Mouse (Mus musculus) adrenal gland, postnatal 25 days (tissue): Measurements from ENCODE around the gene Mterf1b. TPM values are rescaled to one million over a fixed set of nuclear protein-coding genes. Genes with fewer than 3 reads are reported as not detected.
"Not testable (repeated sequence)": the region's sequence is repeated elsewhere in the genome, so short reads cannot be mapped to it uniquely, and the experiment has no call there.

ENCODE experiments used
- DNase-seq: peaks from one replicate; pipeline ENCODE4 v3.0.0; 2021; ENCODE audit warnings: mixed read lengths
- long read RNA-seq: library from polyadenylated mRNA; stranded (forward); transcript quantifications from one replicate; pipeline ENCODE4 v2.0.0, GENCODE M21; 2021
- total RNA-seq: library from RNA; stranded (reverse); gene quantifications from 2 replicates; pipeline ENCODE4 v1.2.3, GENCODE M21; 2021

Mterf1b gene
- 7.8 and 8.4 TPM in 2 replicates for total RNA-seq
- long read RNA-seq, partial matches to known transcripts = 0 of 5 reads
- long read RNA-seq, other reads (novel, unspliced or antisense) = 3 of 5 reads

- DNase-seq = not testable (repeated sequence)
Measured at GRCm38 (mm10) chr5:4191671-4192480, at the start of gene Mterf1b. TSS of gene Mterf1b (plus strand) at chr5:4192367.

- not testable (repeated sequence) for DNase-seq
Measured at GRCm38 (mm10) chr5:4159418-4160071, 32.6 kb upstream of the Mterf1b start.

- no peak for DNase-seq
Measured at GRCm38 (mm10) chr5:4161554-4161953, 30.6 kb upstream of the Mterf1b start.

- no peak for DNase-seq
Measured at GRCm38 (mm10) chr5:4162461-4162860, 29.7 kb upstream of the Mterf1b start.

- not testable (repeated sequence) for DNase-seq
Measured at GRCm38 (mm10) chr5:4167813-4168529, 24.2 kb upstream of the Mterf1b start.

- not testable (repeated sequence) for DNase-seq
Measured at GRCm38 (mm10) chr5:4168530-4168926, 23.6 kb upstream of the Mterf1b start.

GRCm38 (mm10) chr5:4176421-4176820 lies 15.7 kb upstream of the Mterf1b start:
- DNase-seq = not testable (repeated sequence)

GRCm38 (mm10) chr5:4179364-4179763 lies 12.8 kb upstream of the Mterf1b start:
- no peak for DNase-seq

- no peak for DNase-seq
Measured at GRCm38 (mm10) chr5:4186815-4187214, 5.4 kb upstream of the Mterf1b start.

- DNase-seq = not testable (repeated sequence)
Measured at GRCm38 (mm10) chr5:4192481-4193246, 497 bp downstream of the Mterf1b start.

- DNase-seq = no peak
Measured at GRCm38 (mm10) chr5:4193247-4193628, 1.1 kb downstream of the Mterf1b start.

GRCm38 (mm10) chr5:4194166-4194565 lies 2.0 kb downstream of the Mterf1b start:
- no peak for DNase-seq

- DNase-seq = peak; percentile 61
Measured at GRCm38 (mm10) chr5:4195086-4195485, 2.9 kb downstream of the Mterf1b start.

- no peak for DNase-seq
Measured at GRCm38 (mm10) chr5:4201368-4201767, 9.2 kb downstream of the Mterf1b start.

GRCm38 (mm10) chr5:4202276-4202810 lies 10.2 kb downstream of the Mterf1b start:
- not testable (repeated sequence) for DNase-seq

- not testable (repeated sequence) for DNase-seq
Measured at GRCm38 (mm10) chr5:4210082-4210481, 17.9 kb downstream of the Mterf1b start.

- DNase-seq = no peak
Measured at GRCm38 (mm10) chr5:4221309-4221708, 29.1 kb downstream of the Mterf1b start.

GRCm38 (mm10) chr5:4221981-4222623 lies 29.9 kb downstream of the Mterf1b start:
- no peak for DNase-seq

- no peak for DNase-seq
Measured at GRCm38 (mm10) chr5:4232163-4232562, 40.0 kb downstream of the Mterf1b start.

GRCm38 (mm10) chr5:4234505-4234904 lies 42.3 kb downstream of the Mterf1b start:
- no peak for DNase-seq

GRCm38 (mm10) chr5:4240120-4240519 lies 48.0 kb downstream of the Mterf1b start:
- DNase-seq = no peak
